Mouse (Mus musculus) liver, adult 2 months (tissue): ENCODE results near the gene Ces2a. TPM values are rescaled to one million over a fixed set of nuclear protein-coding genes. Genes with fewer than 3 reads are reported as not detected.
A peak's percentile ranks its signal among the peaks of the same experiment; 100 is the strongest.

Experiments used
- DNase-seq: peaks from one replicate; pipeline ENCODE4 v3.0.0-alpha.2; 2011; ENCODE audit warnings: low read depth, low spot score; ENCODE audit errors: extremely low read depth
- H3K27ac ChIP-seq: fragments of 200-500 bp; replicated peaks from 2 replicates; pipeline ENCODE4 v1.5.1; 2012; ENCODE audit warnings: low read depth, mild to moderate bottlenecking, control low read depth, inconsistent platforms, low read length; ENCODE audit not compliant: insufficient read depth
- H3K27me3 ChIP-seq: fragments of 200-500 bp; 2 replicates; pipeline ENCODE4 v1.6.1; 2012; ENCODE audit warnings: mild to moderate bottlenecking, moderate library complexity, low read length, inconsistent platforms; ENCODE audit not compliant: control insufficient read depth, insufficient read depth
- H3K36me3 ChIP-seq: fragments of 200-500 bp; 2 replicates; pipeline ENCODE4 v1.6.1; 2012; ENCODE audit warnings: low read length, inconsistent platforms; ENCODE audit not compliant: control insufficient read depth, insufficient read depth
- H3K4me1 ChIP-seq: fragments of 200-500 bp; 2 replicates; pipeline ENCODE4 v1.6.1; 2011; ENCODE audit warnings: low read length; ENCODE audit not compliant: control insufficient read depth, insufficient read depth
- H3K4me3 ChIP-seq: fragments of 200-500 bp; 2 replicates; pipeline ENCODE4 v1.5.1; 2011; ENCODE audit warnings: low read depth, mild to moderate bottlenecking, control low read depth, low read length, moderate library complexity; ENCODE audit not compliant: insufficient read depth
- H3K79me2 ChIP-seq: fragments of 200-500 bp; 2 replicates; pipeline ENCODE4 v1.6.1; 2012; ENCODE audit warnings: inconsistent platforms, mild to moderate bottlenecking, low read length, moderate library complexity; ENCODE audit not compliant: control insufficient read depth, insufficient read depth
- H3K9ac ChIP-seq: fragments of 200-500 bp; 2 replicates; pipeline ENCODE4 v1.6.1; 2012; ENCODE audit warnings: low read depth, mild to moderate bottlenecking, control low read depth, inconsistent platforms, low read length
- CTCF ChIP-seq: fragments of 200-500 bp; IDR thresholded peaks from 2 replicates; pipeline ENCODE4 v1.5.1; 2011; ENCODE audit warnings: low read depth, low read length, control low read depth
- POLR2A ChIP-seq: fragments of 200-500 bp; IDR thresholded peaks from 2 replicates; pipeline ENCODE4 v1.6.1; 2011; ENCODE audit warnings: low read length, control low read depth; ENCODE audit not compliant: insufficient read depth; ENCODE audit errors: extremely low read depth
- WGBS: fragments of 180-500 bp; shearing (Covaris S2); methylation state at CpG from one replicate; pipeline ENCODE4 v1.1.7; 2018; 5-methylcytosine and 5-hydroxymethylcytosine counted together
- polyA plus RNA-seq: library from polyadenylated mRNA; depleted of rRNA; stranded (reverse); fragments of >200 nt; gene quantifications from 2 replicates; pipeline ENCODE4 v1.2.3, GENCODE M21; 2012; rRNA removed
- total RNA-seq: library from RNA; depleted of rRNA; stranded (reverse); fragments of >200 nt; gene quantifications from 2 replicates; pipeline ENCODE4 v1.2.3, GENCODE M21; 2014; rRNA removed

Ces2a gene
- total and polyA plus RNA-seq, 2 experiments: 551 to 580 TPM

DNA sequence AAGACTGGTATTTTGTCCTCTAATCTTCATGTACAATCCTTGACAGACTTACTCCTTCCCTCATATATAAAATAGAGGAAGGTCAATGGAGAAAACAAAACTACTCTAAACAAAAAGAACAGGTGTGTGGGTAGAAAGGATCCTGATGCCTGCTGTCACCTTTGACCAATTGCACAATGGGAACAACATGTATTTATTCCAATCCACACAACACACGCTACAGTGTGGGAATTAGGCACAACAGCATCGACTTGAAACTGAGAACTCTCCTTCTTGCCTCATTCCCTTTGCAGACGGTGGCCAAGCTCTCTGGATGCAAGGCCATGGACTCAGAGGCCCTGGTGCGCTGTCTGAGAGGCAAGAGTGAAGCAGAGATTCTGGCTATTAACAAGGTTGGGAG lies 27.3 kb downstream of the Ces2a start:
- Histone ChIP-seq H3K27me3 (no peaks in the 10 kb centered on the region), H3K9ac (no peak overlapping the region), H3K36me3 (no peaks in the 10 kb centered on the region), H3K27ac (no peak overlapping the region), H3K79me2 (no peaks in the 10 kb centered on the region), H3K4me1 (peaks cover 5% of the 10 kb centered on the region; the same call in 1 of the 2 replicates), H3K4me3 (no peak overlapping the region)
- 33% methylated on average over 4 of the region's 4 CpGs for WGBS
- peak; percentile 77 for DNase-seq
- TF ChIP-seq CTCF (no peak), POLR2A (no peak)

DNA sequence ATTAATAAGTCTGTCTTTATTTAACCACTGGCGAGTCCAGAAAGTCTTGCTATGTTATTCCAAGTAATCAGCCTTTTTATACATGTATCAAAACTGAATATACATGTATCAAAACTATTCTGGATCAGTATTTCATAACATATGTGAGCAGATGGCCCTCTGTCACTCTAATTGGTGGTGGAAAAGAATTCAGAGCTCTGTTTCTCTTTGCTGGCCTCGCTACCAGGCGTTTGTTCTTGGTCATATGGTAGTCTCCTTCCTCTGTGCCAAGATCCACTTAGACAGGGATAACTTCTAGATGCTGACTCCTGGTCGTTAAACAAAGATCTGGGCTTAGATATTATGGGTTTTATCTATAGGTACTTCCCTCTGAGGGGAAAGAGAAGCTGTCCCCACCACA lies 32.7 kb downstream of the Ces2a start:
- no peaks in the 10 kb centered on the region for H3K79me2 ChIP-seq
- DNase-seq: no peak
- no peak for TF ChIP-seq POLR2A
- TF ChIP-seq CTCF: no peak
- H3K27me3 ChIP-seq: no peaks in the 10 kb centered on the region
- no peak overlapping the region for H3K9ac ChIP-seq
- H3K27ac ChIP-seq: no peak overlapping the region
- H3K4me3 ChIP-seq: no peak overlapping the region
- 76% methylated on average over 4 of the region's 4 CpGs for WGBS
- H3K4me1 ChIP-seq: peaks cover 8% of the 10 kb centered on the region
- H3K36me3 ChIP-seq: no peaks in the 10 kb centered on the region

DNA sequence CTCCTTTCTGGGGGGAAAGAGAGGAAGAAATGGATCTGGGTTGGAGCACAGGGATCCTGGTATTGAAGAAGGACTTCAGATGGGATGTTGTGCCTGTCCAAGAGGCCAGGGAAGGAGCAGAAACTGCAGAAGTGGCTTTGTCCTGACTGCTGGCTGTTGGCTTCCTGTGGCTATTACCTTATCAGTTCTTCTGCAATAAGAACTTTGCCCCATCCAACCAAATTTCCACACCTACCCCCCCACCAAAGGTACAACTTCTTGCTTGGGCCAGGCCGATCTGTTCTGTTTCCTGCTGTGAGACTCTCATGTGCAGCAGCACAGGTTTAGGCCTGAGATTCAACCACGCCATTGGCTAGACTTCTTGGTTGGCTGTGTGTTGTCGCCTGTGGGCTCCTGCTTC lies 36.6 kb downstream of the Ces2a start:
- Histone ChIP-seq H3K27me3 (no peaks in the 10 kb centered on the region), H3K27ac (peak overlapping the region; percentile 36), H3K79me2 (no peaks in the 10 kb centered on the region), H3K4me3 (no peak overlapping the region), H3K36me3 (no peaks in the 10 kb centered on the region), H3K9ac (no peak overlapping the region), H3K4me1 (peaks cover 8% of the 10 kb centered on the region)
- TF ChIP-seq CTCF (no peak), POLR2A (no peak)
- peak; percentile 92 for DNase-seq
- 46% methylated on average over 3 of the region's 3 CpGs for WGBS

DNA sequence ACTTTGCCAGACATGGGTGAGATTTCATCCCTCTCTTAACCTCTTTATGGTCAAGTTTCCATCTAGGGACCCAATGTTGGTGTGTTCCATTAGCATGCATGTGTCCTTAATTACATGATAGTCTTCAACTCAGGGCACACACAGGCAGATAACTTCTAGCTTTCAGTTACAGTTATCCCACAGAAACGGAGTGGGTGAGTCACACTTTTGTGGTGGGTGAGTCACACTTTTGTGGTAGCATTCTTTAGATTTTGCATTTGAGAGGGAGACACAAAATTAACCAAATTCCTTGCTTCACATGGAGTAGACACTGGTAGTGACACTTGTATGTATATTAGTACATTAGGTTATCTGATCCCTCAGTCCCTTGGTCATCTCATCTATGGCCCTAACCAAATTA lies 53.2 kb downstream of the Ces2a start:
- no peaks in the 10 kb centered on the region for H3K79me2 ChIP-seq
- no peak for DNase-seq
- no peaks in the 10 kb centered on the region for H3K27me3 ChIP-seq
- peaks cover 10% of the 10 kb centered on the region for H3K4me1 ChIP-seq
- WGBS: 86% methylated on average over 1 of the region's 1 CpGs
- no peaks in the 10 kb centered on the region for H3K36me3 ChIP-seq
- TF ChIP-seq POLR2A (no peak), CTCF (no peak)
- no peak overlapping the region for H3K27ac ChIP-seq
- no peak overlapping the region for H3K4me3 ChIP-seq
- H3K9ac ChIP-seq: no peak overlapping the region

DNA sequence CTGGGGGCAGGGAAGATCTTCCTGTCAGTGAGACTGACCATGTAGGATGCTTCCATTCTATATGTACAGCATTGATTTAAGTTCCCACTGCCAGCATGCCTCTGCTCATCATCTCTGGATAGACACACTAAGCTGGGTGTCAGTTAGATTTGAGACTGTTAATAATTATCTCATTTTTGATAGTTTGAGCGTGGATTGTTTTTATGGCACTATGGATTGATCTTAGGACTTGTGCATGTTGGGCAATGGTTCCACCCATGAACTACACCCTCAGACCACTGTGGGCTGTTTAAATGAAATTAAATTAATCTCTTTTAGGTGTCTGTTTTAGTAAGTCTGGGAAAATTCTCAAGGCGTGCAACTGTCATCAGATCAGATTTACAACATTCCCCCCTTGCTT lies 55.1 kb downstream of the Ces2a start:
- no peaks in the 10 kb centered on the region for H3K27me3 ChIP-seq
- 0 out of 2 replicates have a peak overlapping the region, but pooled peaks have one; percentile 17 for H3K27ac ChIP-seq
- peak; percentile 68 for DNase-seq
- H3K4me3 ChIP-seq: no peak overlapping the region
- WGBS: 53% methylated on average over 2 of the region's 2 CpGs
- H3K9ac ChIP-seq: no peak overlapping the region
- TF ChIP-seq POLR2A (no peak), CTCF (no peak)
- H3K79me2 ChIP-seq: no peaks in the 10 kb centered on the region
- peaks cover 10% of the 10 kb centered on the region for H3K4me1 ChIP-seq
- H3K36me3 ChIP-seq: no peaks in the 10 kb centered on the region

DNA sequence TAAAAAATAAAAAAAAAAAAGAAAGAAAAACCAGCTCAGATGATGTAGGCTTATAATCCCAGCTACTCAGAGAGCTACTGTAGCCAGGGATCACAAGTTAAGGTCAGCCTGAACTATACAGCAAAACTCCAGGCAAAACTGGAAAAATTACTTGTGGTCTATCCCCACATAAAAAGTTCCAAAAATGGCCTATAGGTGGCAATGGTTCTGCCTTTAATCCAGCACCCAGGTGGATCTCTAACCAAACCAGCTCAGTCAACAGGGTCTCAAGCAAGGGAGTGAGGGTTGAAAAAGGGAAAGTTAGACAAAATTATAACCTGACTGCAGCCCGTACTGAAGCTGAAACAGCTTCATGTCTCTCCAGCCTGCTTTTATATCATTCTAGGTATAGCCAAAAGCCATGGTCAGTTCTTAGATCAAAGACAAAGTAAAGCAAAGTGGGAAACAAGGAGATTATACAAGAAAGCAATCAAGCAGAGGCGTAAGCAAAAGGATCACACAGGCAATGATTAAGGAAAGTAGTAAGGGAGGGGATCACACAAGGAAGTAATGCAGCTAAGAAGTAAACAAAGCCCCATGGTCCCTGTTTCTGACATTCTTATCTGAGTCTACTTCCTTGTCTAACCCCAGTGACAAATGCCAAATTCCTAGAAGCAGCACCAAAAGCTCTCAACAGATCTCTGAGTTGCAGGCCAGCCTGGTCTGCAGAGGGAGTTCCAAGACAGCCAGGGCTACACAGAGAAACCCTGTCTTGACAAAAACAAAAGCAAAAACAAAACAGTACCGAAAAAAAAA lies 56.3 kb downstream of the Ces2a start:
- Histone ChIP-seq H3K4me3 (no peak overlapping the region), H3K4me1 (peaks cover 10% of the 10 kb centered on the region), H3K36me3 (no peaks in the 10 kb centered on the region), H3K9ac (no peak overlapping the region), H3K27ac (no peak overlapping the region), H3K27me3 (no peaks in the 10 kb centered on the region), H3K79me2 (no peaks in the 10 kb centered on the region)
- WGBS: 64% methylated on average over 3 of the region's 3 CpGs
- TF ChIP-seq POLR2A: no peak
- TF ChIP-seq CTCF: peak; percentile 29; the same call in 1 of the 2 replicates
- peak; percentile 67 for DNase-seq

Other genes starting within 250 kb of the Ces2a start
- gene Terb1, start 224.1 kb upstream of the Ces2a start, total RNA-seq: not detected in 2 replicates
- gene Terb1, start 224.1 kb upstream of the Ces2a start, polyA plus RNA-seq: not detected in 2 replicates
- gene Nae1, start 199.4 kb upstream of the Ces2a start, total RNA-seq: 23.9 and 30.1 TPM in 2 replicates
- 4.5 and 7.3 TPM in 2 replicates for gene Nae1, start 199.4 kb upstream of the Ces2a start, polyA plus RNA-seq
- 1.0 and 1.2 TPM in 2 replicates for gene Car7, start 199.3 kb upstream of the Ces2a start, total RNA-seq
- 1.8 and 2.6 TPM in 2 replicates for gene Car7, start 199.3 kb upstream of the Ces2a start, polyA plus RNA-seq
- gene Pdp2, start 142.6 kb upstream of the Ces2a start, total RNA-seq: 16.4 and 20.0 TPM in 2 replicates
- gene Pdp2, start 142.6 kb upstream of the Ces2a start, polyA plus RNA-seq: 9.6 and 11.9 TPM in 2 replicates
- 0.07 TPM in 1 of 2 replicates, not detected in the other for gene Cdh16, start 109.6 kb upstream of the Ces2a start, total RNA-seq
- gene Cdh16, start 109.6 kb upstream of the Ces2a start, polyA plus RNA-seq: not detected in 2 replicates
- gene Rrad, start 102.7 kb upstream of the Ces2a start, total RNA-seq: 0.34 and 0.46 TPM in 2 replicates
- gene Rrad, start 102.7 kb upstream of the Ces2a start, polyA plus RNA-seq: 0.23 and 0.50 TPM in 2 replicates
- gene Ciao2b, start 92.0 kb upstream of the Ces2a start, total RNA-seq: 18.7 and 18.9 TPM in 2 replicates
- 20.4 and 24.2 TPM in 2 replicates for gene Ciao2b, start 92.0 kb upstream of the Ces2a start, polyA plus RNA-seq
- 0.07 and 0.46 TPM in 2 replicates for gene Ces2b, start 97.6 kb downstream of the Ces2a start, total RNA-seq
- gene Ces2b, start 97.6 kb downstream of the Ces2a start, polyA plus RNA-seq: 0.05 and 0.29 TPM in 2 replicates
- gene Ces2c, start 113.1 kb downstream of the Ces2a start, total RNA-seq: 27.8 and 111 TPM in 2 replicates
- 36.1 and 49.1 TPM in 2 replicates for gene Ces2c, start 113.1 kb downstream of the Ces2a start, polyA plus RNA-seq
- gene Ces2e, start 192.3 kb downstream of the Ces2a start, total RNA-seq: 120 and 259 TPM in 2 replicates
- 137 and 182 TPM in 2 replicates for gene Ces2e, start 192.3 kb downstream of the Ces2a start, polyA plus RNA-seq
- not detected in 2 replicates for gene Ces2f, start 213.4 kb downstream of the Ces2a start, total RNA-seq
- gene Ces2f, start 213.4 kb downstream of the Ces2a start, polyA plus RNA-seq: not detected in 2 replicates
- 34.6 and 36.9 TPM in 2 replicates for gene Ces2g, start 227.7 kb downstream of the Ces2a start, total RNA-seq
- gene Ces2g, start 227.7 kb downstream of the Ces2a start, polyA plus RNA-seq: 19.6 and 31.6 TPM in 2 replicates